8 mouse cellular contexts compared by ENCODE assay signal in genomic region chr15:82987732-82988112, GRCm38 (mm10). TPM values are rescaled to one million over a fixed set of nuclear protein-coding genes. Genes with fewer than 3 reads are reported as not detected.
A peak's percentile ranks its signal among the peaks of the same experiment; 100 is the strongest.
DNase-seq lines count a peak whose midpoint lies in the region; ATAC-seq lines count a peak whose summit lies in the region.

Tcf20 (minus strand) TSS chr15:82987872.

- H3K9me3 ChIP-seq in megakaryocyte, embryonic 14.5 days: no peaks in the 10 kb centered on the region

- H3K4me1 ChIP-seq in megakaryocyte, embryonic 14.5 days: peaks cover 64% of the 10 kb centered on the region

- peaks cover 76% of the 10 kb centered on the region for H3K27me3 ChIP-seq in megakaryocyte, embryonic 14.5 days (replicated peaks)

- peak; percentile 95 for DNase-seq in ZHBTc4 (ENCODE audit: low read depth, low spot score)
- peak; percentile 81 to 85 for DNase-seq in gastrocnemius, adult 8-10 months (ENCODE audit: low spot score in 2 of 2)
- peak; percentile 82 for DNase-seq in hindlimb bud, embryonic 11.5 days (ENCODE audit: extremely low spot score, low read depth, low spot score)
- peak; percentile 86 to 89 for DNase-seq in left cerebral cortex, adult 8-10 months (ENCODE audit: low spot score in 2 of 2)
- DNase-seq in right cerebral cortex, postnatal 14 days: peak; percentile 89
- peak; percentile 89 to 91 for DNase-seq in urinary bladder, postnatal 36 days (ENCODE audit: low spot score in 2 of 2)

- no peaks in the 10 kb centered on the region for H3K36me3 ChIP-seq in megakaryocyte, embryonic 14.5 days (replicated peaks; ENCODE audit: low read length)

- peak; percentile 92 for ATAC-seq in common myeloid progenitor, adult 5-6 weeks (replicated peaks; ENCODE audit: low read depth, poor library complexity, severe bottlenecking)

- peak within 1 kb of the TSS; percentile 92 for H3K4me3 ChIP-seq in megakaryocyte, embryonic 14.5 days (replicated peaks)

RNA-seq across cellular contexts. Expression of gene Tcf20, which starts in this region (rescaled TPM):
- 101 and 107 TPM in 2 replicates for total RNA-seq in common myeloid progenitor, adult 5-6 weeks (2017)
- total RNA-seq in gastrocnemius, adult 8-10 months (2022): 10 to 100 TPM; 28.0 to 36.3 (median 32.1) TPM
- 100 to 1,000 TPM; 229 to 258 (median 236) TPM for total RNA-seq in left cerebral cortex, adult 8-10 months (2022)
- polyA plus RNA-seq in megakaryocyte, embryonic 14.5 days (2012; ENCODE audit: insufficient read depth, low replicate concordance): 4.5 and 7.5 TPM in 2 replicates

Comparison
In these comparisons a context has a peak if more than half of its experiments do, and no peak if none do; other contexts are left out.
1. Peak in every context shown above with its lines: DNase-seq, ATAC-seq and H3K4me3 ChIP-seq.